Mouse (Mus musculus) midbrain, embryonic 16.5 days (tissue): Measurements from ENCODE around the gene Nell2. TPM values are rescaled to one million over a fixed set of nuclear protein-coding genes. Genes with fewer than 3 reads are reported as not detected.

Experiments
- ATAC-seq: fragments of 200-750 bp; cut with Nextera tagmentation; 2 replicates; pipeline ENCODE4 v1.8.0; 2017; ENCODE audit warnings: moderate TSS enrichment
- H3K27ac ChIP-seq: fragments of 300-500 bp; sonication (generic); 2 replicates; pipeline ENCODE4 v1.5.1; 2014; ENCODE audit warnings: mild to moderate bottlenecking, low read length, mixed read lengths
- H3K27me3 ChIP-seq: fragments of 300-500 bp; sonication (generic); 2 replicates; pipeline ENCODE4 v1.6.1; 2014; ENCODE audit warnings: low read depth, low read length, mixed read lengths; ENCODE audit not compliant: control insufficient read depth, insufficient read depth
- H3K36me3 ChIP-seq: fragments of 300-500 bp; sonication (generic); 2 replicates; pipeline ENCODE4 v1.6.1; 2014; ENCODE audit warnings: mild to moderate bottlenecking, low read length, moderate library complexity, mixed read lengths; ENCODE audit not compliant: control insufficient read depth, insufficient read depth
- H3K4me1 ChIP-seq: fragments of 300-500 bp; sonication (generic); 2 replicates; pipeline ENCODE4 v1.6.1; 2014; ENCODE audit warnings: mild to moderate bottlenecking, low read length, mixed read lengths; ENCODE audit not compliant: control insufficient read depth, insufficient read depth
- H3K4me2 ChIP-seq: fragments of 300-500 bp; sonication (generic); 2 replicates; pipeline ENCODE4 v1.6.1; 2014; ENCODE audit warnings: mild to moderate bottlenecking, low read length, mixed read lengths
- H3K4me3 ChIP-seq: fragments of 300-500 bp; sonication (generic); 2 replicates; pipeline ENCODE4 v1.5.1; 2014; ENCODE audit warnings: low read depth, mild to moderate bottlenecking, low read length, moderate library complexity, mixed read lengths
- H3K9ac ChIP-seq: fragments of 300-500 bp; sonication (generic); 2 replicates; pipeline ENCODE4 v1.6.1; 2014; ENCODE audit warnings: low read depth, low read length, mixed read lengths
- H3K9me3 ChIP-seq: fragments of 300-500 bp; sonication (generic); replicated peaks from 2 replicates; pipeline ENCODE4 v1.6.1; 2014; ENCODE audit warnings: mild to moderate bottlenecking, low read length, mixed read lengths; ENCODE audit not compliant: control insufficient read depth, poor library complexity, severe bottlenecking
- WGBS: fragments of 180-500 bp; shearing (Covaris S2); extraction: QIAGEN DNeasy Blood & Tissue Kit; methylation state at CpG from one replicate; pipeline ENCODE4 v1.1.7; 2014; 5-methylcytosine and 5-hydroxymethylcytosine counted together
- polyA plus RNA-seq: library from polyadenylated mRNA; unstranded; fragments of >200 nt; fragmentation: Nextera tagmentation; extraction: Ambion mirVana; gene quantifications from 2 replicates; pipeline ENCODE4 v1.2.1, GENCODE M21; 2015

Nell2 gene
- polyA plus RNA-seq, 1 experiment from 2014 or later = 198 TPM

- Histone ChIP-seq H3K9me3 (no peaks in the 10 kb centered on the region), H3K4me2 (no peak overlapping the region), H3K27ac (no peak overlapping the region), H3K9ac (no peak overlapping the region), H3K36me3 (no peaks in the 10 kb centered on the region), H3K4me1 (no peaks in the 10 kb centered on the region), H3K4me3 (no peak overlapping the region), H3K27me3 (no peaks in the 10 kb centered on the region)
- 72% methylated on average over 8 of the region's 8 CpGs for WGBS
- ATAC-seq = no peak
These were observed 484.3 kb downstream of the Nell2 start for GRCm38 (mm10) chr15:95044011-95044410.

- no peak overlapping the region for H3K27ac ChIP-seq
- no peaks in the 10 kb centered on the region for H3K4me1 ChIP-seq
- WGBS = 85% methylated on average over 9 of the region's 9 CpGs
- H3K4me3 ChIP-seq = no peak overlapping the region
- H3K9ac ChIP-seq = no peak overlapping the region
- H3K27me3 ChIP-seq = no peaks in the 10 kb centered on the region
- H3K4me2 ChIP-seq = no peak overlapping the region
- H3K36me3 ChIP-seq = no peaks in the 10 kb centered on the region
- no peak for ATAC-seq
- no peaks in the 10 kb centered on the region for H3K9me3 ChIP-seq
These were observed 485.9 kb downstream of the Nell2 start for GRCm38 (mm10) chr15:95042437-95042836.

- Histone ChIP-seq H3K4me1 (no peaks in the 10 kb centered on the region), H3K36me3 (no peaks in the 10 kb centered on the region), H3K9ac (no peak overlapping the region), H3K4me3 (no peak overlapping the region), H3K27me3 (no peaks in the 10 kb centered on the region), H3K9me3 (no peaks in the 10 kb centered on the region), H3K27ac (no peak overlapping the region), H3K4me2 (no peak overlapping the region)
- 49% methylated on average over 5 of the region's 5 CpGs for WGBS
- no peak for ATAC-seq
These were observed 498.9 kb downstream of the Nell2 start for GRCm38 (mm10) chr15:95029487-95029875.

- no peak for ATAC-seq
- Histone ChIP-seq H3K9ac (no peak overlapping the region), H3K4me1 (no peaks in the 10 kb centered on the region), H3K27me3 (no peaks in the 10 kb centered on the region), H3K4me3 (no peak overlapping the region), H3K4me2 (no peak overlapping the region), H3K9me3 (no peaks in the 10 kb centered on the region), H3K27ac (no peak overlapping the region), H3K36me3 (no peaks in the 10 kb centered on the region)
- 45% methylated on average over 13 of the region's 13 CpGs for WGBS
These were observed 499.4 kb downstream of the Nell2 start for GRCm38 (mm10) chr15:95028862-95029486.

Other genes starting within 250 kb of the Nell2 start
- 7.8 and 12.2 TPM in 2 replicates for gene Dbx2, start 127.4 kb upstream of the Nell2 start, polyA plus RNA-seq